Mouse (Mus musculus) midbrain, embryonic 14.5 days (tissue): ENCODE data around the gene Appl1. TPM values are rescaled to one million over a fixed set of nuclear protein-coding genes. Genes with fewer than 3 reads are reported as not detected.
"Not testable (repeated sequence)": the region's sequence is repeated elsewhere in the genome, so short reads cannot be mapped to it uniquely, and the experiment has no call there.

Source experiments
- ATAC-seq: fragments of 200-750 bp; cut with Nextera tagmentation; 2 replicates; pipeline ENCODE4 v1.8.0; 2017; ENCODE audit warnings: moderate number of reproducible peaks, moderate library complexity; ENCODE audit not compliant: low FRiP score, low TSS enrichment
- DNase-seq: peaks from one replicate; pipeline ENCODE4 v3.0.0-alpha.2; 2015
- H3K27ac ChIP-seq: fragments of 300-500 bp; sonication (generic); replicated peaks from 2 replicates; pipeline ENCODE4 v1.5.1; 2014; ENCODE audit warnings: mild to moderate bottlenecking, low read depth, low read length, moderate library complexity
- H3K27me3 ChIP-seq: fragments of 300-500 bp; sonication (generic); 2 replicates; pipeline ENCODE4 v1.6.1; 2014; ENCODE audit warnings: low read length, control low read depth, mixed read lengths; ENCODE audit not compliant: control insufficient read depth, insufficient read depth
- H3K36me3 ChIP-seq: fragments of 300-500 bp; sonication (generic); 2 replicates; pipeline ENCODE4 v1.6.1; 2014; ENCODE audit warnings: low read length, control low read depth; ENCODE audit not compliant: control insufficient read depth, insufficient read depth
- H3K4me1 ChIP-seq: fragments of 300-500 bp; sonication (generic); 2 replicates; pipeline ENCODE4 v1.6.1; 2014; ENCODE audit warnings: mild to moderate bottlenecking, antibody characterized with exemption, low read length, control low read depth; ENCODE audit not compliant: control insufficient read depth, insufficient read depth
- H3K4me2 ChIP-seq: fragments of 300-500 bp; sonication (generic); 2 replicates; pipeline ENCODE4 v1.6.1; 2014; ENCODE audit warnings: mild to moderate bottlenecking, low read length, moderate library complexity
- H3K4me3 ChIP-seq: fragments of 300-500 bp; sonication (generic); replicated peaks from 2 replicates; pipeline ENCODE4 v1.5.1; 2014; ENCODE audit warnings: low read depth, low read length
- H3K9ac ChIP-seq: fragments of 300-500 bp; sonication (generic); replicated peaks from 2 replicates; pipeline ENCODE4 v1.6.1; 2014; ENCODE audit warnings: mild to moderate bottlenecking, low read length, moderate library complexity
- H3K9me3 ChIP-seq: fragments of 300-500 bp; sonication (generic); 2 replicates; pipeline ENCODE4 v1.6.1; 2016; ENCODE audit warnings: low read length, control low read depth, mixed read lengths; ENCODE audit not compliant: control insufficient read depth
- WGBS: fragments of 180-500 bp; shearing (Covaris S2); extraction: QIAGEN DNeasy Blood & Tissue Kit; methylation state at CpG from one replicate; pipeline ENCODE4 v1.1.7; 2014; 5-methylcytosine and 5-hydroxymethylcytosine counted together
- polyA plus RNA-seq: library from polyadenylated mRNA; unstranded; fragments of >200 nt; fragmentation: Nextera tagmentation; extraction: Ambion mirVana; gene quantifications from 2 replicates; pipeline ENCODE4 v1.2.1, GENCODE M21; 2014

Gene Appl1
- polyA plus RNA-seq, 1 experiment from 2014 or later, result 88.5 TPM

- DNase-seq (no peak), ATAC-seq (no peak)
- 87% methylated on average over 3 of the region's 3 CpGs for WGBS
- Histone ChIP-seq H3K27me3 (no peaks in the 10 kb centered on the region), H3K9ac (no peak overlapping the region), H3K27ac (no peak overlapping the region), H3K4me1 (no peaks in the 10 kb centered on the region), H3K4me2 (no peak overlapping the region), H3K9me3 (no peaks in the 10 kb centered on the region), H3K36me3 (peaks cover 19% of the 10 kb centered on the region), H3K4me3 (no peak overlapping the region)
Observed at GRCm38 (mm10) chr14:26934891-26935290, 36.1 kb downstream of the Appl1 start.

DNA sequence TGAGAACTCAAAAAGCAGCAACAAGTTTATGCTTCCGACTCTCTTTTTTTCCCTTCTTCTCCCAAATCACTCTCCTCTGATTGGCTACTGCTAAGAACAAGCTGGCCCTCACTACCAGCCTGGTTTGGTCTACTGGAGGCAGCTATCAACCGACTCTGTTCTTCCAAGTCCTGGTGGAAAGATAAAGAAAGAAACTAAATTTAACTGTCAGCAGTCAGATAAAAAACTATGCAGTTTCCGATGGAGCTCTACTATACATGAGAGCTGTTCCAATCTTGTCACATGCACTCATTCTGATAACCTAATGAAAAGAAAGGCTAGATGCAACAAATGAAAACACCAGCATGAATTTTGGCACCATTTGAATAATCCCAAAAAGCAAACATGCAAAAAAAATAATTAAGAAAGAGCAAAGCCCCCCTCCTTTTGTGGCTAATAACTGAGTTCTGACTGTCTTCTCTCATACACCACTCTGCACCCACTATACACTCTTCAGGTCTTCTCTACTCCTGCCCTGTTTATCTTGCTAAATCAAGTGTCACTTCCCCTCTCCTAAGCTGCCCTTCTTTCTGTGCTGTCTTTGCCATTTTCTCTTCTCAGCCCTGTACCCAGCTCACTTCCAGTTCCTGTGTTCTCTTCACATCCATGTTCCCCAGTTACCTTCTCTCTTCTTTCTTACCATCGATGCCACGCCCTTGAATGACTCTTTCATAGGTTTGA is 47.2 kb downstream of the Appl1 start:
- DNase-seq (no peak), ATAC-seq (no peak)
- Histone ChIP-seq H3K9ac (no peak overlapping the region), H3K27ac (no peak overlapping the region), H3K4me2 (no peak overlapping the region), H3K27me3 (no peaks in the 10 kb centered on the region), H3K4me1 (no peaks in the 10 kb centered on the region), H3K4me3 (no peak overlapping the region), H3K36me3 (peaks cover 61% of the 10 kb centered on the region), H3K9me3 (no peaks in the 10 kb centered on the region)
- 95% methylated on average over 5 of the region's 5 CpGs for WGBS

DNA sequence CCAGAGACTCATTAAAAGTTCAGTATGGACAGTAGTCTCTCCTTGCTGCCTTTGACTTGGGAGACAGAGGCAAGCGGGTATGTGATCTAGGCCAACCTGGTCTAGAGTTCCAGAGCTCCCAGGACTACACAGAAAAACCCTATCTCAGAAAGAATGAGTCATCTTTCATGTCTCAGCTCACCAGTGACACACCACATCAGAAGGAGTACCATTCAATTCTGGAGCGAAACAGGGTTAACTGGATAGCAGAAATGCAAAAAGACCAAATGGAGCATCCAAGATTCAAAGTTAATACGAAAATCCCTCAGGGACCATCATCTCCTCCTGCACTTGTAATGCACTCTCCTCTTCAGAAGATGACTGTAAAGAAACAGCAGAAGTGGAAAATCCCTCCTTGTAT is 51.7 kb downstream of the Appl1 start:
- 93% methylated on average over 3 of the region's 3 CpGs for WGBS
- no peak for DNase-seq
- Histone ChIP-seq H3K36me3 (peaks cover 40% of the 10 kb centered on the region), H3K27me3 (no peaks in the 10 kb centered on the region), H3K27ac (no peak overlapping the region), H3K4me3 (no peak overlapping the region), H3K9me3 (no peaks in the 10 kb centered on the region), H3K4me1 (no peaks in the 10 kb centered on the region), H3K9ac (no peak overlapping the region), H3K4me2 (no peak overlapping the region)
- no peak for ATAC-seq

GRCm38 (mm10) chr14:26913681-26914268 is 57.3 kb downstream of the Appl1 start:
- no peaks in the 10 kb centered on the region for H3K4me1 ChIP-seq
- H3K4me3 ChIP-seq, result no peak overlapping the region
- H3K4me2 ChIP-seq, result no peak overlapping the region
- no peaks in the 10 kb centered on the region for H3K27me3 ChIP-seq
- H3K36me3 ChIP-seq, result peaks cover 4% of the 10 kb centered on the region
- ATAC-seq, result no peak
- no peak for DNase-seq
- H3K9me3 ChIP-seq, result no peaks in the 10 kb centered on the region
- WGBS, result 72% methylated on average over 9 of the region's 9 CpGs
- no peak overlapping the region for H3K27ac ChIP-seq
- H3K9ac ChIP-seq, result no peak overlapping the region

- Histone ChIP-seq H3K4me2 (no peak overlapping the region), H3K4me1 (no peaks in the 10 kb centered on the region), H3K9me3 (no peaks in the 10 kb centered on the region), H3K9ac (no peak overlapping the region), H3K27me3 (no peaks in the 10 kb centered on the region), H3K27ac (no peak overlapping the region), H3K36me3 (no peaks in the 10 kb centered on the region), H3K4me3 (no peak overlapping the region)
- 92% methylated on average over 13 of the region's 13 CpGs for WGBS
- ATAC-seq, result no peak
- no peak for DNase-seq
Observed at GRCm38 (mm10) chr14:26911826-26912225, 59.2 kb downstream of the Appl1 start.

- Histone ChIP-seq H3K4me2 (no peak overlapping the region), H3K9me3 (no peaks in the 10 kb centered on the region), H3K4me1 (no peaks in the 10 kb centered on the region), H3K27ac (no peak overlapping the region), H3K36me3 (no peaks in the 10 kb centered on the region), H3K9ac (no peak overlapping the region), H3K4me3 (no peak overlapping the region), H3K27me3 (no peaks in the 10 kb centered on the region)
- no peak for ATAC-seq
- DNase-seq, result no peak
- WGBS, result 77% methylated on average over 6 of the region's 6 CpGs
Observed at GRCm38 (mm10) chr14:26911201-26911600, 59.8 kb downstream of the Appl1 start.

DNA sequence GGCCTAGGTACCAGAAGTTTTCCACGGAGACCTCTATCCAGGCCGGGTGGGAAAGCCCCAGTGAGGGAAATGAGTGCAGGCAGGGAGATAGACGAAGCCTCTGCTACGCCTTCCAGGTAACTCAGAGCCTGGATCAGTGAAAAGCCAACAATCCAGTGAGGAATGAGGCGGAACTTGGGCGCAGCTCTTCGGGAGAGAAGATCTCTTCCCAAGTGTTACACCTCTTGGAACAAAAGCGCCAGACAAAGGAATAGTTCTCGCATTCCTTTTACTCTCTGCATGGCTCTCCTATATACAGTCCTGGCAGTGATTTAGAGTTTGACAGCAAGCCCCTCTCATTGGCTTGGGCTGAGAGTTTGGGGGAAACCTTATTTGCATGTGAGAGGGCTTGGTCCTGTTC is 60.6 kb downstream of the Appl1 start:
- not testable (repeated sequence) for H3K9ac ChIP-seq, H3K27me3 ChIP-seq, H3K4me2 ChIP-seq, H3K9me3 ChIP-seq, H3K4me3 ChIP-seq, ATAC-seq, DNase-seq, H3K4me1 ChIP-seq, H3K27ac ChIP-seq, H3K36me3 ChIP-seq
- WGBS, result 45% methylated on average over 9 of the region's 9 CpGs

- Histone ChIP-seq H3K4me3 (no peak overlapping the region), H3K36me3 (no peaks in the 10 kb centered on the region), H3K4me1 (no peaks in the 10 kb centered on the region), H3K9ac (no peak overlapping the region), H3K27ac (no peak overlapping the region), H3K27me3 (no peaks in the 10 kb centered on the region), H3K9me3 (no peaks in the 10 kb centered on the region), H3K4me2 (no peak overlapping the region)
- 90% methylated on average over 4 of the region's 4 CpGs for WGBS
- DNase-seq (no peak), ATAC-seq (no peak)
Observed at GRCm38 (mm10) chr14:26907401-26907800, 63.6 kb downstream of the Appl1 start.

DNA sequence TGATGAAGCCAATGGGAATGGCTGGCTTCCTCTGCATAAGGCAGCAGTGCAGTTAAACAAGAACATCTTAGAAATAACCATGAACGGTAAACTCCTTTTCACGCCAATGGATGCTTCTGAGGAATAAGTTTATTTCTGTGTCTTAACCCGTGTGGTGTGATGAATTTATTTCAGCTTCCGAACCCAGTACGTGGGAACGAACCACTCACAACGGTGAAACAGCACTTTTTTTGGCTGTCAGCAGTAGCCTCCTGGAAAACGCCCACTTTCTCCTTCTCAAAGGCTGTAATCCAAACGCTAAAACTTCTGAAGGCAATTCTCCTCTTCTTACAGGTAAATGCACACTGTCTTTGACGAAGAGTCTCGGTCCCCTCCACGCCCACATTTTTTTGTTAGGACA is 70.1 kb downstream of the Appl1 start:
- ATAC-seq, result no peak
- Histone ChIP-seq H3K4me1 (no peaks in the 10 kb centered on the region), H3K4me2 (no peak overlapping the region), H3K27ac (no peak overlapping the region), H3K4me3 (no peak overlapping the region), H3K9me3 (no peaks in the 10 kb centered on the region), H3K27me3 (no peaks in the 10 kb centered on the region), H3K36me3 (no peaks in the 10 kb centered on the region), H3K9ac (no peak overlapping the region)
- no peak for DNase-seq
- 87% methylated on average over 12 of the region's 12 CpGs for WGBS
